11 mouse cellular contexts compared by ENCODE assay signal in genomic region chr9:116919441-116920019, GRCm38 (mm10).
A peak's percentile ranks its signal among the peaks of the same experiment; 100 is the strongest.
DNase-seq lines count a peak whose midpoint lies in the region; ATAC-seq and TF ChIP-seq lines count a peak whose summit lies in the region.
"Had no signal": no experiment of that assay in that cellular context is flagged by ENCODE, and none has a peak within 500 bp of the region (broad histone marks: within the 10 kb centered on the region; RNA-seq: fewer than 3 reads in every experiment).

No protein-coding gene starts in this region.

- peak overlapping the region; percentile 8; the same call in 1 of the 2 replicates for H3K27ac ChIP-seq in embryonic facial prominence, embryonic 14.5 days (replicated peaks; ENCODE audit: low read depth, low read length)
- H3K27ac ChIP-seq in hindbrain, postnatal 0 days = peak overlapping the region; percentile 36; the same call in 1 of the 2 replicates
- peak overlapping the region; percentile 21; the same call in 1 of the 2 replicates for H3K27ac ChIP-seq in stomach, embryonic 14.5 days (ENCODE audit: low read length)
- H3K27ac ChIP-seq: liver, embryonic 13.5 days had no signal

- no peak for TF ChIP-seq CTCF in hindbrain, postnatal 0 days (IDR thresholded peaks at IDR 0.05; ENCODE audit: low read depth)

- no peak overlapping the region for H3K4me2 ChIP-seq in embryonic facial prominence, embryonic 14.5 days (ENCODE audit: low read depth, low read length)
- no peak overlapping the region for H3K4me2 ChIP-seq in hindbrain, postnatal 0 days (ENCODE audit: low read depth, low read length)
- H3K4me2 ChIP-seq in stomach, embryonic 14.5 days (replicated peaks; ENCODE audit: low read depth, low read length) = no peak overlapping the region
- H3K4me2 ChIP-seq: liver, embryonic 13.5 days had no signal

- no peaks in the 10 kb centered on the region for H3K9me3 ChIP-seq in embryonic facial prominence, embryonic 14.5 days (ENCODE audit: control insufficient read depth, low read length)
- no peaks in the 10 kb centered on the region for H3K9me3 ChIP-seq in hindbrain, postnatal 0 days (ENCODE audit: low read length)
- no peaks in the 10 kb centered on the region for H3K9me3 ChIP-seq in stomach, embryonic 14.5 days (ENCODE audit: control insufficient read depth, low read depth, low read length)
- H3K9me3 ChIP-seq: liver, embryonic 13.5 days had no signal

- H3K36me3 ChIP-seq in embryonic facial prominence, embryonic 14.5 days (ENCODE audit: control insufficient read depth, insufficient read depth, low read length) = no peaks in the 10 kb centered on the region
- H3K36me3 ChIP-seq in hindbrain, postnatal 0 days (ENCODE audit: insufficient read depth, low read length) = no peaks in the 10 kb centered on the region
- no peaks in the 10 kb centered on the region for H3K36me3 ChIP-seq in stomach, embryonic 14.5 days (ENCODE audit: control insufficient read depth, insufficient read depth, low read length)
- H3K36me3 ChIP-seq: liver, embryonic 13.5 days had no signal

- no peak overlapping the region for H3K9ac ChIP-seq in embryonic facial prominence, embryonic 14.5 days (ENCODE audit: low read depth, low read length)
- no peak overlapping the region for H3K9ac ChIP-seq in hindbrain, postnatal 0 days (replicated peaks; ENCODE audit: low read length)
- H3K9ac ChIP-seq in stomach, embryonic 14.5 days (replicated peaks; ENCODE audit: low read depth, low read length) = no peak overlapping the region
- H3K9ac ChIP-seq: liver, embryonic 13.5 days had no signal

- DNase-seq in layer of hippocampus, postnatal 10 days (ENCODE audit: low spot score in 2 of 2) = peak; percentile 19 to 31
- DNase-seq in layer of hippocampus, adult 11-12 months (ENCODE audit: low spot score) = no peak
- peak; percentile 85 for DNase-seq in embryonic facial prominence, embryonic 14.5 days (ENCODE audit: low spot score)
- DNase-seq in hindbrain, postnatal 0 days (ENCODE audit: low spot score) = peak; percentile 43
- no peak for DNase-seq in cerebellum, adult 11 months
- DNase-seq in urinary bladder, adult 2 months (ENCODE audit: low spot score) = no peak
- DNase-seq in adrenal gland, postnatal 36 days = no peak
- DNase-seq: cerebellum, postnatal 25 days; liver, embryonic 13.5 days had no signal

- H3K4me3 ChIP-seq in embryonic facial prominence, embryonic 14.5 days (ENCODE audit: low read depth, low read length) = no peak overlapping the region
- H3K4me3 ChIP-seq in hindbrain, postnatal 0 days (ENCODE audit: low read length) = no peak overlapping the region
- no peak overlapping the region for H3K4me3 ChIP-seq in stomach, embryonic 14.5 days (ENCODE audit: low read depth, low read length)
- H3K4me3 ChIP-seq: liver, embryonic 13.5 days had no signal

- 36% methylated on average over 12 of the region's 12 CpGs for WGBS in embryonic facial prominence, embryonic 14.5 days
- WGBS in hindbrain, postnatal 0 days = 18% methylated on average over 12 of the region's 12 CpGs
- WGBS in stomach, embryonic 14.5 days = 41% methylated on average over 12 of the region's 12 CpGs

- H3K27me3 ChIP-seq in embryonic facial prominence, embryonic 14.5 days (replicated peaks; ENCODE audit: control insufficient read depth, insufficient read depth, low read length) = no peaks in the 10 kb centered on the region
- no peaks in the 10 kb centered on the region for H3K27me3 ChIP-seq in hindbrain, postnatal 0 days (ENCODE audit: insufficient read depth, low read length)
- H3K27me3 ChIP-seq in stomach, embryonic 14.5 days (ENCODE audit: control insufficient read depth, insufficient read depth, low read length) = no peaks in the 10 kb centered on the region
- H3K27me3 ChIP-seq: liver, embryonic 13.5 days had no signal

- ATAC-seq in embryonic facial prominence, embryonic 14.5 days (ENCODE audit: low read depth) = peak; percentile 69
- ATAC-seq in hindbrain, postnatal 0 days = 0 out of 2 replicates have a peak, but pooled peaks have one; percentile 38
- ATAC-seq in stomach, embryonic 14.5 days (ENCODE audit: insufficient number of reproducible peaks, insufficient read depth, low FRiP score, low read depth) = 0 out of 2 replicates have a peak, but pooled peaks have one; percentile 14
- ATAC-seq: activated CD4-positive, CD25-positive, alpha-beta regulatory T cell, adult 4 months had no signal

- H3K4me1 ChIP-seq in embryonic facial prominence, embryonic 14.5 days (ENCODE audit: control insufficient read depth, insufficient read depth, low read length) = peaks cover 42% of the 10 kb centered on the region
- no peaks in the 10 kb centered on the region for H3K4me1 ChIP-seq in hindbrain, postnatal 0 days (ENCODE audit: insufficient read depth, low read length)
- H3K4me1 ChIP-seq in stomach, embryonic 14.5 days (ENCODE audit: control insufficient read depth, insufficient read depth, low read length) = no peaks in the 10 kb centered on the region

Comparison
In these comparisons a context has a peak if more than half of its experiments do, and no peak if none do; other contexts are left out.
1. DNase-seq: peak in layer of hippocampus, postnatal 10 days (2 of 2), embryonic facial prominence, embryonic 14.5 days (single experiment) and hindbrain, postnatal 0 days (single experiment); none in layer of hippocampus, adult 11-12 months (single experiment), cerebellum, adult 11 months (single experiment), urinary bladder, adult 2 months (single experiment) and adrenal gland, postnatal 36 days (0 of 2).
2. ATAC-seq: peak in every context shown above with its lines; median percentile 69 in embryonic facial prominence, embryonic 14.5 days; 38 in hindbrain, postnatal 0 days; 14 in stomach, embryonic 14.5 days.
3. Peak in every context shown above with its lines, with median percentiles within 50 percentile points of each other: H3K27ac ChIP-seq.